Mouse (Mus musculus) Muller cell, postnatal 12 days (primary cell): ENCODE measurements around the gene Fmr1.
A peak's percentile ranks its signal among the peaks of the same experiment; 100 is the strongest.
"Not testable (repeated sequence)": the region's sequence is repeated elsewhere in the genome, so short reads cannot be mapped to it uniquely, and the experiment has no call there.

Source experiments
- DNase-seq: peaks from one replicate; pipeline ENCODE4 v3.0.0-alpha.2; 2015; ENCODE audit errors: inconsistent ontology term

Gene Fmr1

DNA sequence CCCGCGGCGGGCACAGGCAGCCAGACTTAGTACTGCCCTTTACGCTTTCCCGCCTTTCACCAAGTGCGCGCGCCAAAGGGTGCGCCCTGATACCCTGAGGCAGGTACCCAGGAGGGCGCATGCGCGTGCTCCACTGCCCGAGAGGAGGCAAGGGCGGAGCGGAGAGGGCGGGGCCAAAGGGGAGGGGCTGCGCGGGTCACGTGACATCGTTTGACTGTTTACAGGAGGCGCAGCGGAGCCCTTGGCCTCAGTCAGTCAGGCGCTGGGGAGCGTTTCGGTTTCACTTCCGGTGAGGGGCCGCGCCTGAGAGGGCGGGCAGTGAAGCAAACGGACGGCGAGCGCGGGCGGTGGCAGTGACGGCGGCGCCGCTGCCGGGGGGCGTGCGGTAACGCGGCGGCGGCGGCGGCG lies at the start of gene Fmr1:
Gene Fmr1, plus strand, starts transcription at position 209 of the 408 bp plus-strand sequence.
- DNase-seq, result peak; percentile 96

DNA sequence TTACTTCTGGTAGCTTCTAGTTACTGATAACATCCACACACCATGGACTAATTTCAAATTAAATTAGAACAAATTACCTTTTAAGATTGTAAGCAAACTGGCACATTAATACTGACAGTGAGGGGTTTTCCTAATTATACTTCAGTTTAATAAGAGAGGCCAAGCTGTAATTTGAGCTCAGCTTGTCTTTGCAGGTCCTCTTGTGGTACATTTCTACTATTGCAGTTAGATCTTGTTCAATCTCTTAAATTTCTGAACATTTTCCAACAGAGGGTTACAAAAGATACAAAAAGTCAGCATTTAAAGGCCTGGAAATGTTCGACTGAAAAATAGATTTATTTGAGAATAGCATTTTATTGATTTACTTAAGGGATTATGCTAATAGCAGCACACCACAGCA lies 36.7 kb upstream of the Fmr1 start:
- DNase-seq, result no peak

DNA sequence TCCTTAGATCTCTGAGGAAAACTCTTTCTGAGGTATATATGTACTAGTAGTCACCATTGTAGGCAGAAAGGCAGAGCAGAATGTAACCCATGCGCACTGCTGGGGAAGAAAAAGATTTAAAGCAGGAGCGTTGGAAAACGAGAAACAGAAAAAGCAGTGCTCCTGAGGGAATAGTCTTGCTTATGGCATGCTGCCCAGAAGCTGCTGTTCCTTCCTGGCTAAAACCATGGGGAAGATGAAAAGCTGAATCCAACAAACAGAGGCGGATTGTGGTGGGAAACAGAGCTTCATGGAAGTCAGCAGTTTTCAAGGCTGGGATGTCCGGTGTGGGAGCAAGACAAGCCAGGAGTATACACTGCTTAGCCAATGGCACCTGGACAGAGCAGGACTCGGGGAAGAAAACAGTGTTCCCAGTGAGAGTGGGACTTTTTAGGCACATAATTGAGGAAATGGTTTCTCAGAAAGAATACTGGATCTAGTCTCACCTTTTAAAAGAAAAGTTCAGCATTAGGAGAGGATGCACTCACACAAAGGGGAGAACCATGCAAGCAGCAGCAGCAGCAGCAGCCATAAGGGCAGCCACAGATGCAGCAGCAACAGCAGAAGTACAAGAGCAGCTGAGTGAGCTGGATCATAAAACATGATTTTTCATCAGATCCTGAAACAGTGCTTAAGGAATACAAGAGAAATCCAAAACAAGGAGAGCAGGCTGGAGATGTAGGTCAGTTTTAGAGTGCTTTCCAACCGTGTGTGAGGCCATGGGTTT lies 33.0 kb upstream of the Fmr1 start:
- DNase-seq, result peak; percentile 1

DNA sequence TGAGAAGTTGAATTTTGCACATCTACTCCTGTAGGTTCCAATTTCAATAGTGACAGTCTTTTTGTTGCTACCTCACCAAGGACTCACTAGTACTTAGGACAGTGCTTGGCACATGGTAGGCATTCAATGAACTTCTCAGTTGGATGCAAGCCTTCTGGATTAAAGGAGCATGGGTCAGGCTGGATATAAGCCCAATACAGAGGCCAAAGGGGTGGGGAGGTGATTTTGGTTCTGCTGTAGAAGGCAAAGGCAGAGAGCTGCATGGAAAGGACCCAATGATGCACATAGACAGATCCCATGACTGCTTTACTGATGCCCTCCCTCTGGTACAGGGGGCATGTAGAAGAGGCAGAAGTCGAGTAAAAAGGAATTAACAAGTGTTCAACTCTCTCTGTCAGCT lies 833 bp upstream of the Fmr1 start:
- no peak for DNase-seq

DNA sequence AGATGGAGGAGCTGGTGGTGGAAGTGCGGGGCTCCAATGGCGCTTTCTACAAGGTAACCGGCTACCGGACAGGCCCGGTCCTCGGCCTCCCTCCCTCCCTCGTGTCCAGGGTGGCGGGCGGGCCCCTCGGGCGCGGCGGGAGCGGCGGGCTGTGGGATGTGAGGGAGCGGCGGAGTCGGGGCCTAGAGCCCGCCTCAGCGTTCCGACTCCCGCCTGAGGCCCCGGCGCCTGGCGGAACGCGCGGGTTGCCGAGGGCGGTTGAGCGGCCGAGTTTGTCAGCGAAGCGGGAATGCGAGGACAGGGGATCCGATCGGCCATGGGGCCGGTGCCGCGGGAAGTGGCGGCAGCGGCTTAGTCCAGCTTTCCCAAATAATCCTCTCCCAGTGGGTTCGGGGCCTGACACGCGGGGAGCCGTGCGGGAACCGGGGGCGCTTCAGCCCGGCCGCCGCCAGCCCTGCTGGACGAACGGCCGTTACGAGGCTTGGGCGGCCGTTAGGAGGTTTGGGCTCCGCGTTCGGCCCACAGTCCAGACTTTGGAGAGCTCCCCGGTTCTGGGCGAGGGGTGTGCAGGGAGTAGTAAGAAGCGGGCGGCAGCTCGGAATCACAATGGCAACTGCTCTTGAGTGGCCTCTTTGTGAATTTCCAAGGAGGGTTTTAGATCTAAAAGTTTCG lies 610 bp downstream of the Fmr1 start:
- peak; percentile 54 for DNase-seq

DNA sequence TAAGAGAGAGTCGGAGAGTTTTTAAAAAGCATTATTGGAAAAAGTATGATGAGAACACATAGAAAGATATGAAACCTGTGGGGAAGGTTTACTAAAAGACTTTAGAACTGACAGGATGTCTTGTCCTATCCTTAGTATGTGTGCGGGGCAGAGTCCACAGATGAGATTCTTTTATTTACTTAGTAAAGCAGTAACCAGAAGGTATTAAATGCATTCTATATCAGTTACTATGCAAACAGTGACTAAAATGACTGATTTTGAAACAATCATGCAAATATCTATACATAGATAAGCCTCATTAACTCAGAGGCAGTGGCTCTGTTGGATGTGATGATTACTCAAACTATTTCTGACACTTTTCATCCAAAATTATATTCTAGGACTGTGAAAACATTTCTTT lies 6.4 kb downstream of the Fmr1 start:
- no peak for DNase-seq

DNA sequence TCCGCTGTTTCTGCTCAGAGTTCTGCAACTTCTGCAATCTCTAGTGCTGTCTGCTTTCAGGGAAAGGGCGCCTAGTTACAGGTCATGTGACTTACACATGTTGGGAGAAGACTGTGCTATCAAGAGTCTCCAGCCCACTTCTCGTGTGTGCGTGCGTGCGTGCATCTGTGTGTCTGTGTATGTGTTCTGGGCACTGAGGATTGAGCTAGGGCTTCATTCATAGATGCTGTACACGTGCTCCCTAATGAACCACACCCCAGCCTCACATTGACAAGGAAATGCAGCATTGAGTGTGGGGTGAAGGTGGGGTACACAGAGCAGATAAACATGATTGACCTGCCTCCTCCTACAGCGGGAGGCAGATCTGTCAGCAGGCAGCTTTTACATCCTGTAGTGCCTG lies 13.6 kb downstream of the Fmr1 start:
- DNase-seq, result not testable (repeated sequence)

DNA sequence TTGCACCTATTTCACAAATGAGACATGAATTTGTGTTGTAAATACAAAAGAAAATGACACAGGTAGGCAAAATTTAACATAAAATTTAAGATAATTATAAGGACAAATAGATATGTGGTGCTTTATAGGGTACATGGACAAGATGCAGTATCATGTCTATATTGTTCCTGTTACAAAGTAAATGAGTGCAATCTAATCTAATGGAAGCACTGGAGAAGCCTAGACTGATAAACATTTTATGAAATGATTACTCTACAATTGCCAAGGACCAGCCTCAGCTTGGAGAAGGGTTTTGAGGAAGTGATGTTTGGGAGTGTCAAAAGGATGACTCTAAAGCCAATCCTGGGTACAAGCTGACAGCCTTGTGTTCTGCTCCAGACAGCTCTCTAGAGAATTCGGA lies 58.6 kb downstream of the Fmr1 start:
- DNase-seq, result no peak

DNA sequence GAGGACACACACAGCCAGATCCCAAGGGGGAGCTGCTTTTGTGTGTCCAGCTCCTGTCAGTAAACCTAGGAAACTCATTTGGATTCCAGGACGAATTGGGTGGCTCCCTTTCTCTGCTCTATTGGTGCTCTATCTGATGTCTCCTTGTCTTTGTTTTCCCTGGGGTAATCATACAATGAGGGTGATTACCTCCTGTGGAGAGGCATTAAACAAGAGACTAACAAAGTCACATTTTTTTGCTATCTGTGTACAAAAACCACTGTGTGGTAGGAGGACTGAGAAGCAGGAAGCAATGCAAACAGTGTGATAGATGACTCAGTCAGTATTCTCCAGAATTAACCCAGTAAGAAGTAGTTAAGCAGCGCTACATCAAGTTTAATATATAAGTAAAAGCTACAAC lies 61.7 kb downstream of the Fmr1 start:
- no peak for DNase-seq

DNA sequence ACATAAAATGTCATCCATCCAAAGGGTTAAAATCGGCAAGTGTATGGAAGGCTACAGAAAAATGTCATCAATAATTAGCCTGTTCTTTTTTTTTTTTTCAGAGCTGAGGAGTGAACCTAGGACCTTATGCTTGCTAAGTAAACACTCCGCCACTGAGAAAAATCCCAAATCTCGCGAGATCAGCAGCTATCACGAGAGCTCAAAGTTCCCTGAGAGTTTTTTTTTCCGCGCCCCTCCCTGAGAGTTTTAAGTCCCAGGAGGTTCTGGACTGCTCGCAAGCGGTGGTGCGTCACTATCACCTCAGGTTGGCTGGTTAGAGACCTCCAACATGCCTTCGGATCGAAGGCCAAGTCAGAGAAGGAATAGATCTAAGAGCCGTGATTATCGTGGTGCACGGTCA lies 83.3 kb downstream of the Fmr1 start, which contains the start of gene Fmr1nb:
Gene Fmr1nb, plus strand, starts transcription at position 234 of the 400 bp plus-strand sequence.
- no peak for DNase-seq
